ENCODE assay signal across 8 mouse cellular contexts in the genomic region with DNA sequence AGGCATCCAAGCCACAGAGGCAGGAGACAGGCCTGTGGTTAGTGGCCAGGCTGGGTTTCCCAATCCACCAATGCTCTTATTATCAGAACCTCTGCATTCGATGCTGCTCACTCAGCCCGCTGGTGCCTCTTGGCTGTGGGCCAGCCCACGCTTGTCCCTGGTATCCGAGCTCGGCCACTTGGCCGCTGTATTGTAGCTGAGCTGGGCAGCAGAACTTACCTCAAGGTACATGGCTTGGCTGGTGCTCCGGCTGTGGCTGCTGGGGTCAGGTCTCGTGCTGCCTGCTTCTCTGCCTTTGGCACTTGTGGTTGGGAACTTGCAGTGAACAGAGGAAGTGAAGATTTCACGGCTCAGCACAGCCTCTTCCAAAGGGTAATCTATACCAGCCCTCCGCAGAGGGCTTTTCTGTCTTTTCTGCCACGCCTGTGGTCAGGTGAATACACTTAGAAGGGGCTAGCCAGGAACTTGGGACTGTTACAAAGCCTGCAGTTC. TPM values are rescaled to one million over a fixed set of nuclear protein-coding genes. Genes with fewer than 3 reads are reported as not detected.
A peak's percentile ranks its signal among the peaks of the same experiment; 100 is the strongest.
DNase-seq lines count a peak whose midpoint lies in the region; ATAC-seq lines count a peak whose summit lies in the region.

Gene Cxcr3 (minus strand): TSS at position 442 of the 492 bp plus-strand sequence.

- ATAC-seq in forebrain, embryonic 13.5 days, result no peak

- H3K4me2 ChIP-seq in forebrain, embryonic 13.5 days, result no peak within 1 kb of the TSS

- peak; percentile 36 for DNase-seq in left cerebral cortex, postnatal 4 days
- no peak for DNase-seq in left cerebral cortex, adult 8-10 months (ENCODE audit: low spot score in 2 of 2)
- peak; percentile 37 to 38 for DNase-seq in adrenal gland, adult 18-20 months (ENCODE audit: low spot score in 2 of 2)
- DNase-seq in gastrocnemius, postnatal 14 days, result peak; percentile 34
- DNase-seq in lung, adult 18-20 months, result peak; percentile 40 to 42
- DNase-seq in spleen, postnatal 36 days (ENCODE audit: low spot score in 2 of 2), result peak; percentile 36 to 39
- no peak for DNase-seq in embryo, embryonic 10.5 days (ENCODE audit: low spot score)

- peaks cover 8% of the 10 kb centered on the region; the same call in 1 of the 2 replicates for H3K27me3 ChIP-seq in forebrain, embryonic 13.5 days

- H3K27ac ChIP-seq in forebrain, embryonic 13.5 days, result no peak within 1 kb of the TSS

- H3K4me3 ChIP-seq in forebrain, embryonic 13.5 days, result no peak within 1 kb of the TSS

- intact Hi-C loops in left cerebral cortex, postnatal 4 days (cut with DNase I), result no loop called here
- intact Hi-C loops in gastrocnemius, postnatal 14 days (cut with DNase I; ENCODE audit: low total_unique reads), result no loop called here

- H3K4me1 ChIP-seq in forebrain, embryonic 13.5 days, result no peaks in the 10 kb centered on the region

- no peaks in the 10 kb centered on the region for H3K9me3 ChIP-seq in forebrain, embryonic 13.5 days (replicated peaks)

- no peaks in the 10 kb centered on the region for H3K36me3 ChIP-seq in forebrain, embryonic 13.5 days (ENCODE audit: poor library complexity, severe bottlenecking)

- H3K9ac ChIP-seq in forebrain, embryonic 13.5 days, result no peak within 1 kb of the TSS

- WGBS in forebrain, embryonic 13.5 days, result 64% methylated on average over 11 of the region's 11 CpGs

RNA-seq across cellular contexts. Expression of gene Cxcr3, which starts in this region (rescaled TPM):
- total RNA-seq in left cerebral cortex, postnatal 4 days (2021), result not detected
- under 1 TPM in 1 of 4 experiments, not detected in 3; 0.28 TPM for total RNA-seq in left cerebral cortex, adult 8-10 months (2022)
- total RNA-seq in adrenal gland, adult 18-20 months (2021), result 1 to 10 TPM in 1 of 2 experiments, under 1 TPM in 1; 0.73 to 1.1 TPM
- under 1 TPM in 1 of 2 experiments, not detected in 1; 0.18 TPM for total RNA-seq in gastrocnemius, postnatal 14 days (2021)
- polyA plus RNA-seq in forebrain, embryonic 13.5 days (2015; fragmentation: Nextera tagmentation; extraction: Ambion mirVana), result 0.10 and 0.13 TPM in 2 replicates

Comparison
In these comparisons a context has a peak if more than half of its experiments do, and no peak if none do; other contexts are left out.
1. Peak in DNase-seq in left cerebral cortex, postnatal 4 days; RNA of the gene not detected or under 1 TPM.
2. Peak in DNase-seq in gastrocnemius, postnatal 14 days; RNA of the gene not detected or under 1 TPM.
3. DNase-seq: peak in adrenal gland, adult 18-20 months (2 of 2), lung, adult 18-20 months (2 of 2) and spleen, postnatal 36 days (2 of 2); none in left cerebral cortex, adult 8-10 months (0 of 2) and embryo, embryonic 10.5 days (single experiment).